Mouse (Mus musculus) layer of hippocampus, adult 9-10 months (tissue): ENCODE results near the gene Gm10160.

Experiments used
- DNase-seq: peaks from one replicate; pipeline ENCODE4 v3.0.0; 2022; ENCODE audit warnings: low spot score

Gene Gm10160

DNA sequence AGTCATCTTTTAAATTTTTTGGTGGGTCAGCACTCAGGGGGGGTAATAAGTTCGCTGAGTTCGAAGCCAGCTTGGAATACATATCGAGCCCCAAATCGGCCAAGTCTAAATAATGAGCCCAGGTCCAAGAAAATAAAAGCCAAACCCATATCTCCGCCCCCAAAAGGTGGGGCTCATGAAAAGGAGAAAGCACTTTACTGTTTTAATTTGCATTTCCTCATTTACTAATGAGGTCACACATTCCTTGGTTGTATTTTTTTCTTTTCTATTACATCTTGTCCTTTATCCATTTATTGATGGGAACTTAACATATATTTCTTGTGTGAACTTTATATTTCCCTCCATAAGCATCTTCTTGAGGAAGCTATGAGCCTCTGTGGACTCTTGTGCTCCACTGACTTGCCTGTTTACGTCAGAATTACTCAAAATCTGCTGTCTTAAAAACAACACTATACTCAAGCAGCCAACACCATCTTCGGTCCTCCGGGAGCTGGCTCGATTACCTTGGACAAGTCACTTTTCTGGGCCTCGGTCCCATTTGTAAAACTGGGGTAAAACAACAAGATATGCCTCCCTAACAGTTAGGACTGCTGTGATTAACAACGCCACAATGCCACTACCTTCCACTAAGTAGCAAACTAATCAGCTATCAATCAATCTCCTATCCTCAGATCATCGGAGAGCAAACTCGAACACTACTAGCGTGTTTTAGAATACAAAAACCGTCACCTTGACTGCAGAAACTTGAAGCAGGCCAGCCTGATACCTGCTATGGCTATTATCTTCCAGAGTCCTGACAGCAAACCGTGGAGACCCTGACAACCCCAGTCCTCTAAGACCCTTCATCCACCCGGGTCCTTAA, 27.6 kb downstream of the Gm10160 start:
- no peak for DNase-seq

DNA sequence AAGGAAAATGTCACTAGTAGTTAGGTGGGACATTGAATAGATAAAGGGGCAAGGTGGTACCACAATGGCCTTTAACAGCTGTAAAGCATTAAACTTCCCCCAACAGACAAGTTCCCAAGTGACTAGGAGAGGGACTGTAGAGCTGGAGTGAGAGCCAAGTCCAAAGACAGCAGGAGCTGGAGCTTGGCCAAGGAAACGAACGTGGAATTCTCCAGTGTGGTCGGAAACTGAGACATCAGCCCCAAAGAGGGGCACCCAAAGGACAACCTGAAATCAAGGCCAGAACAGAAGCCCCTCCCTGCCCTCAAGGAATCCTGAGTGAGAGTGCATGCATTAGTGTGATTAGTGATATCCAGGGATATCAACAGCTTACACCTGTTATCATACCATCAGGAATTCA, 30.2 kb downstream of the Gm10160 start:
- no peak for DNase-seq

- no peak for DNase-seq
These were observed 30.7 kb downstream of the Gm10160 start for GRCm38 (mm10) chr7:81824906-81825305.

- DNase-seq, result no peak
These were observed 49.5 kb downstream of the Gm10160 start for GRCm38 (mm10) chr7:81806067-81806466.
